Mouse (Mus musculus) granulocyte monocyte progenitor cell, adult 5-6 weeks (primary cell): Measurements from ENCODE around the gene Cenpq. TPM values are rescaled to one million over a fixed set of nuclear protein-coding genes. Genes with fewer than 3 reads are reported as not detected.

Experiments
- total RNA-seq, 2 experiments: library from RNA; stranded (forward) in 1 of 2; stranded (reverse) in 1 of 2; fragments of 200-712, 200-1000 nt in 1 of 2; fragments of >200 nt in 1 of 2; fragmentation: Nextera tagmentation in 1 of 2; gene quantifications; 2 replicates each; pipeline ENCODE4 v1.2.3; 2014 to 2017

Gene Cenpq
- total RNA-seq, 2 experiments from 2014 or later: 42.3 to 48.7 TPM

Other genes starting within 250 kb of the Cenpq start
- not detected in 2 replicates for gene Esp1, start 207.9 kb downstream of the Cenpq start, total RNA-seq (2014; fragmentation: Nextera tagmentation)
- gene Esp1, start 207.9 kb downstream of the Cenpq start, total RNA-seq (2017): not detected in 2 replicates
- gene Crisp2, start 128.0 kb downstream of the Cenpq start, total RNA-seq (2014; fragmentation: Nextera tagmentation): not detected in 2 replicates
- gene Crisp2, start 128.0 kb downstream of the Cenpq start, total RNA-seq (2017): 0.88 TPM in 1 of 2 replicates, not detected in the other
- gene Rhag, start 123.9 kb downstream of the Cenpq start, total RNA-seq (2014; fragmentation: Nextera tagmentation): 0.19 TPM in 1 of 2 replicates, not detected in the other
- gene Rhag, start 123.9 kb downstream of the Cenpq start, total RNA-seq (2017): 0.17 TPM in 1 of 2 replicates, not detected in the other
- 3.0 and 5.0 TPM in 2 replicates for gene 9130008F23Rik, start 54.5 kb downstream of the Cenpq start, total RNA-seq (2014; fragmentation: Nextera tagmentation)
- gene 9130008F23Rik, start 54.5 kb downstream of the Cenpq start, total RNA-seq (2017): 5.6 and 6.2 TPM in 2 replicates
- gene Glyatl3, start 20.7 kb downstream of the Cenpq start, total RNA-seq (2014; fragmentation: Nextera tagmentation): not detected in 2 replicates
- not detected in 2 replicates for gene Glyatl3, start 20.7 kb downstream of the Cenpq start, total RNA-seq (2017)
- gene Mut, start 362 bp downstream of the Cenpq start, total RNA-seq (2014; fragmentation: Nextera tagmentation): 14.1 and 18.6 TPM in 2 replicates
- gene Mut, start 362 bp downstream of the Cenpq start, total RNA-seq (2017): 32.7 and 36.8 TPM in 2 replicates